Mouse (Mus musculus): Measurements from ENCODE around the gene Tet3. TPM values are rescaled to one million over a fixed set of nuclear protein-coding genes. Genes with fewer than 3 reads are reported as not detected.

Tet3 gene
- 100 to 1,000 TPM; 105 to 114 TPM for total RNA-seq (2021)

- intact Hi-C loops (cut with DNase I): no loop called here
- DNase-seq (ENCODE audit: extremely low spot score in 1 of 2, low spot score in 2 of 2): no peak
Observed at GRCm38 (mm10) chr6:83459034-83459644, at the start of gene Tet3. Gene Tet3 (minus strand): TSS chr6:83459084.

- no peak for DNase-seq (ENCODE audit: extremely low spot score in 1 of 2, low spot score in 2 of 2)
- intact Hi-C loops (cut with DNase I): no loop called here
Observed at GRCm38 (mm10) chr6:83507168-83507546, 48.3 kb upstream of the Tet3 start.

- intact Hi-C loops (cut with DNase I): no loop called here
Observed at GRCm38 (mm10) chr6:83506258-83507167, 47.6 kb upstream of the Tet3 start, which contains the start of gene Dguok. Gene Dguok (minus strand): TSS chr6:83506969.

GRCm38 (mm10) chr6:83505554-83505953 is 46.7 kb upstream of the Tet3 start:
- intact Hi-C loops (cut with DNase I): no loop called here
- no peak for DNase-seq (ENCODE audit: extremely low spot score in 1 of 2, low spot score in 2 of 2)

More at GRCm38 (mm10) chr6:83506258-83507167, 47.6 kb upstream of the Tet3 start, which contains the start of gene Dguok:
- peak; percentile 98 to 99 for DNase-seq (ENCODE audit: extremely low spot score in 1 of 2, low spot score in 2 of 2)

- intact Hi-C loops (cut with DNase I): loop anchor here (5.0 kb wide), 1 partner anchor 61 kb away; no protein-coding TSS in a partner anchor
- DNase-seq (ENCODE audit: extremely low spot score in 1 of 2, low spot score in 2 of 2): no peak
Observed at GRCm38 (mm10) chr6:83503361-83503760, 44.5 kb upstream of the Tet3 start.

GRCm38 (mm10) chr6:83502656-83503055 is 43.8 kb upstream of the Tet3 start:
- intact Hi-C loops (cut with DNase I): loop anchor here (5.0 kb wide), 1 partner anchor 60 kb away; no protein-coding TSS in a partner anchor
- DNase-seq (ENCODE audit: extremely low spot score in 1 of 2, low spot score in 2 of 2): peak in 1 of 2 experiments; percentile 26

GRCm38 (mm10) chr6:83501524-83502310 is 42.8 kb upstream of the Tet3 start:
- intact Hi-C loops (cut with DNase I): loop anchor here (5.0 kb wide), 1 partner anchor 59 kb away; no protein-coding TSS in a partner anchor
- no peak for DNase-seq (ENCODE audit: extremely low spot score in 1 of 2, low spot score in 2 of 2)

- intact Hi-C loops (cut with DNase I): loop anchor here (5.0 kb wide), 1 partner anchor 58 kb away; no protein-coding TSS in a partner anchor
- DNase-seq (ENCODE audit: extremely low spot score in 1 of 2, low spot score in 2 of 2): no peak
Observed at GRCm38 (mm10) chr6:83500462-83500861, 41.6 kb upstream of the Tet3 start.

GRCm38 (mm10) chr6:83499078-83499477 is 40.2 kb upstream of the Tet3 start:
- intact Hi-C loops (cut with DNase I): no loop called here
- DNase-seq (ENCODE audit: extremely low spot score in 1 of 2, low spot score in 2 of 2): no peak

- peak in 1 of 2 experiments; percentile 32 for DNase-seq (ENCODE audit: extremely low spot score in 1 of 2, low spot score in 2 of 2)
- intact Hi-C loops (cut with DNase I): no loop called here
Observed at GRCm38 (mm10) chr6:83496753-83497710, 38.1 kb upstream of the Tet3 start.

- no peak for DNase-seq (ENCODE audit: extremely low spot score in 1 of 2, low spot score in 2 of 2)
- intact Hi-C loops (cut with DNase I): no loop called here
Observed at GRCm38 (mm10) chr6:83496009-83496752, 37.3 kb upstream of the Tet3 start.

GRCm38 (mm10) chr6:83490622-83491021 is 31.7 kb upstream of the Tet3 start:
- intact Hi-C loops (cut with DNase I): no loop called here
- no peak for DNase-seq (ENCODE audit: extremely low spot score in 1 of 2, low spot score in 2 of 2)

GRCm38 (mm10) chr6:83488200-83488599 is 29.3 kb upstream of the Tet3 start:
- no peak for DNase-seq (ENCODE audit: extremely low spot score in 1 of 2, low spot score in 2 of 2)
- intact Hi-C loops (cut with DNase I): no loop called here

- intact Hi-C loops (cut with DNase I): no loop called here
- no peak for DNase-seq (ENCODE audit: extremely low spot score in 1 of 2, low spot score in 2 of 2)
Observed at GRCm38 (mm10) chr6:83487298-83487697, 28.4 kb upstream of the Tet3 start.

- intact Hi-C loops (cut with DNase I): no loop called here
- DNase-seq (ENCODE audit: extremely low spot score in 1 of 2, low spot score in 2 of 2): no peak
Observed at GRCm38 (mm10) chr6:83485854-83486253, 27.0 kb upstream of the Tet3 start.

- DNase-seq (ENCODE audit: extremely low spot score in 1 of 2, low spot score in 2 of 2): no peak
- intact Hi-C loops (cut with DNase I): no loop called here
Observed at GRCm38 (mm10) chr6:83483776-83484175, 24.9 kb upstream of the Tet3 start.

GRCm38 (mm10) chr6:83482418-83483085 is 23.7 kb upstream of the Tet3 start:
- DNase-seq (ENCODE audit: extremely low spot score in 1 of 2, low spot score in 2 of 2): no peak

More at GRCm38 (mm10) chr6:83482418-83483085, 23.7 kb upstream of the Tet3 start:
- intact Hi-C loops (cut with DNase I): no loop called here
